Mouse (Mus musculus): ENCODE results near the gene Litaf. TPM values are rescaled to one million over a fixed set of nuclear protein-coding genes. Genes with fewer than 3 reads are reported as not detected.
"Not testable (repeated sequence)": the region's sequence is repeated elsewhere in the genome, so short reads cannot be mapped to it uniquely, and the experiment has no call there.

The Litaf gene
- polyA plus RNA-seq, 1 experiment, result 49.6 TPM

- DNase-seq (ENCODE audit: extremely low spot score in 1 of 2, low spot score in 1 of 2), result no peak
These were observed 37.8 kb downstream of the Litaf start for GRCm38 (mm10) chr16:11028206-11028605.

GRCm38 (mm10) chr16:11024841-11025240, 41.1 kb downstream of the Litaf start:
- peak in 1 of 2 experiments; percentile 52 for DNase-seq (ENCODE audit: extremely low spot score in 1 of 2, low spot score in 1 of 2)

GRCm38 (mm10) chr16:11023618-11024017, 42.3 kb downstream of the Litaf start:
- DNase-seq (ENCODE audit: extremely low spot score in 1 of 2, low spot score in 1 of 2), result no peak

GRCm38 (mm10) chr16:11022113-11022489, 43.9 kb downstream of the Litaf start:
- DNase-seq (ENCODE audit: extremely low spot score in 1 of 2, low spot score in 1 of 2), result no peak

GRCm38 (mm10) chr16:11021403-11022112, 44.4 kb downstream of the Litaf start:
- DNase-seq (ENCODE audit: extremely low spot score in 1 of 2, low spot score in 1 of 2), result no peak

GRCm38 (mm10) chr16:11017807-11018595, 48.0 kb downstream of the Litaf start:
- no peak for DNase-seq (ENCODE audit: extremely low spot score in 1 of 2, low spot score in 1 of 2)

GRCm38 (mm10) chr16:11016353-11016752, 49.6 kb downstream of the Litaf start:
- DNase-seq (ENCODE audit: extremely low spot score in 1 of 2, low spot score in 1 of 2), result no peak

- no peak for DNase-seq (ENCODE audit: extremely low spot score in 1 of 2, low spot score in 1 of 2)
These were observed 51.5 kb downstream of the Litaf start for GRCm38 (mm10) chr16:11014407-11014806.

- DNase-seq (ENCODE audit: extremely low spot score in 1 of 2, low spot score in 1 of 2), result not testable (repeated sequence)
These were observed 52.4 kb downstream of the Litaf start for GRCm38 (mm10) chr16:11013464-11014147.

GRCm38 (mm10) chr16:11012571-11013463, 53.1 kb downstream of the Litaf start:
- DNase-seq (ENCODE audit: extremely low spot score in 1 of 2, low spot score in 1 of 2), result peak; percentile 67 to 72

- DNase-seq (ENCODE audit: extremely low spot score in 1 of 2, low spot score in 1 of 2), result no peak
These were observed 54.0 kb downstream of the Litaf start for GRCm38 (mm10) chr16:11011939-11012338.

- no peak for DNase-seq (ENCODE audit: extremely low spot score in 1 of 2, low spot score in 1 of 2)
These were observed 54.8 kb downstream of the Litaf start for GRCm38 (mm10) chr16:11011206-11011605.

- DNase-seq (ENCODE audit: extremely low spot score in 1 of 2, low spot score in 1 of 2), result no peak
These were observed 55.7 kb downstream of the Litaf start for GRCm38 (mm10) chr16:11010270-11010669.

- no peak for DNase-seq (ENCODE audit: extremely low spot score in 1 of 2, low spot score in 1 of 2)
These were observed 57.6 kb downstream of the Litaf start for GRCm38 (mm10) chr16:11008162-11008991.

GRCm38 (mm10) chr16:11006100-11006499, 59.9 kb downstream of the Litaf start:
- DNase-seq (ENCODE audit: extremely low spot score in 1 of 2, low spot score in 1 of 2), result no peak

GRCm38 (mm10) chr16:11001703-11002659, 64.0 kb downstream of the Litaf start:
- DNase-seq (ENCODE audit: extremely low spot score in 1 of 2, low spot score in 1 of 2), result no peak

- no peak for DNase-seq (ENCODE audit: extremely low spot score in 1 of 2, low spot score in 1 of 2)
These were observed 66.1 kb downstream of the Litaf start for GRCm38 (mm10) chr16:10999809-11000208.

- no peak for DNase-seq (ENCODE audit: extremely low spot score in 1 of 2, low spot score in 1 of 2)
These were observed 67.7 kb downstream of the Litaf start for GRCm38 (mm10) chr16:10998224-10998623.

Data from frontal cortex, adult 2 months (tissue).